Mouse (Mus musculus): ENCODE results near the gene Impdh2. TPM values are rescaled to one million over a fixed set of nuclear protein-coding genes. Genes with fewer than 3 reads are reported as not detected.
A peak's percentile ranks its signal among the peaks of the same experiment; 100 is the strongest.

Impdh2 gene
- polyA plus RNA-seq, 1 experiment from 2014 or later: 101 TPM

- H3K9me3 ChIP-seq (ENCODE audit: control insufficient read depth, low read length): no peaks in the 10 kb centered on the region
- H3K27me3 ChIP-seq (replicated peaks; ENCODE audit: control insufficient read depth, insufficient read depth, low read length): no peaks in the 10 kb centered on the region
- H3K27ac ChIP-seq (ENCODE audit: low read depth, low read length): no peak overlapping the region
- H3K9ac ChIP-seq (ENCODE audit: low read depth, low read length): no peak overlapping the region
- no peak for ATAC-seq
- H3K4me3 ChIP-seq (ENCODE audit: low read length): no peak overlapping the region
- no peaks in the 10 kb centered on the region for H3K4me1 ChIP-seq (ENCODE audit: control insufficient read depth, insufficient read depth, low read depth, low read length)
- H3K36me3 ChIP-seq (ENCODE audit: control insufficient read depth, insufficient read depth, low read length): peaks cover 39% of the 10 kb centered on the region
- H3K4me2 ChIP-seq (ENCODE audit: low read length): no peak overlapping the region
Observed at GRCm38 (mm10) chr9:108540846-108541245, 19.2 kb upstream of the Impdh2 start.

- no peak overlapping the region for H3K9ac ChIP-seq (ENCODE audit: low read depth, low read length)
- H3K27ac ChIP-seq (ENCODE audit: low read depth, low read length): no peak overlapping the region
- no peaks in the 10 kb centered on the region for H3K27me3 ChIP-seq (replicated peaks; ENCODE audit: control insufficient read depth, insufficient read depth, low read length)
- no peaks in the 10 kb centered on the region for H3K4me1 ChIP-seq (ENCODE audit: control insufficient read depth, insufficient read depth, low read depth, low read length)
- H3K36me3 ChIP-seq (ENCODE audit: control insufficient read depth, insufficient read depth, low read length): peaks cover 43% of the 10 kb centered on the region
- no peaks in the 10 kb centered on the region for H3K9me3 ChIP-seq (ENCODE audit: control insufficient read depth, low read length)
- no peak overlapping the region for H3K4me3 ChIP-seq (ENCODE audit: low read length)
- WGBS: 94% methylated on average over 3 of the region's 3 CpGs
- no peak overlapping the region for H3K4me2 ChIP-seq (ENCODE audit: low read length)
- no peak for ATAC-seq
Observed at GRCm38 (mm10) chr9:108545986-108546385, 14.1 kb upstream of the Impdh2 start.

DNA sequence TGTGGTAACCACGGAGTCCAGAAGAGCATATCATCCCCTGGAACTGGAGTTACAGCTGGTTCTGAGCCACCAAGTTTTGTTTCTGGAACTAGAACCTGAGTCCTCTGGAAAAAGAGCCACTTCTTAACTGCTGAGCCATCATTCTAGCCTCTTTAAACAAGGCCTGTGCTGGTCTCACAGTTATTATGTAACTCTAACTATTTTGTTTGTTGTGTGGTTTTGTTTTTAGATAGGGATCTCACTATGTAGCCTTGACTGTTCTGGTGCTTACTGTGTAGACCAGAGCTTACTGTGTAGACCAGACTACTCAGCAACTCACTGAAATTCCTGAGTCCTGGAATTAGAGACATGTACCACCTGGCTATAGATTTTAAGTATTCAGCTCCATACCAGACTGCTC is 13.2 kb upstream of the Impdh2 start:
- H3K4me3 ChIP-seq (ENCODE audit: low read length): no peak overlapping the region
- 94% methylated on average over 1 of the region's 1 CpGs for WGBS
- no peaks in the 10 kb centered on the region for H3K4me1 ChIP-seq (ENCODE audit: control insufficient read depth, insufficient read depth, low read depth, low read length)
- no peak overlapping the region for H3K9ac ChIP-seq (ENCODE audit: low read depth, low read length)
- peaks cover 39% of the 10 kb centered on the region for H3K36me3 ChIP-seq (ENCODE audit: control insufficient read depth, insufficient read depth, low read length)
- no peak for ATAC-seq
- no peaks in the 10 kb centered on the region for H3K27me3 ChIP-seq (replicated peaks; ENCODE audit: control insufficient read depth, insufficient read depth, low read length)
- H3K4me2 ChIP-seq (ENCODE audit: low read length): no peak overlapping the region
- H3K9me3 ChIP-seq (ENCODE audit: control insufficient read depth, low read length): no peaks in the 10 kb centered on the region
- no peak overlapping the region for H3K27ac ChIP-seq (ENCODE audit: low read depth, low read length)

- no peak for ATAC-seq
- Histone ChIP-seq H3K27ac (ENCODE audit: low read depth, low read length) (no peak overlapping the region), H3K4me1 (ENCODE audit: control insufficient read depth, insufficient read depth, low read depth, low read length) (peaks cover 13% of the 10 kb centered on the region), H3K4me3 (ENCODE audit: low read length) (no peak overlapping the region), H3K4me2 (ENCODE audit: low read length) (no peak overlapping the region), H3K9ac (ENCODE audit: low read depth, low read length) (no peak overlapping the region), H3K27me3 (replicated peaks; ENCODE audit: control insufficient read depth, insufficient read depth, low read length) (no peaks in the 10 kb centered on the region), H3K36me3 (ENCODE audit: control insufficient read depth, insufficient read depth, low read length) (peaks cover 41% of the 10 kb centered on the region), H3K9me3 (ENCODE audit: control insufficient read depth, low read length) (no peaks in the 10 kb centered on the region)
- WGBS: 92% methylated on average over 4 of the region's 4 CpGs
Observed at GRCm38 (mm10) chr9:108559169-108559568, 917 bp upstream of the Impdh2 start.

DNA sequence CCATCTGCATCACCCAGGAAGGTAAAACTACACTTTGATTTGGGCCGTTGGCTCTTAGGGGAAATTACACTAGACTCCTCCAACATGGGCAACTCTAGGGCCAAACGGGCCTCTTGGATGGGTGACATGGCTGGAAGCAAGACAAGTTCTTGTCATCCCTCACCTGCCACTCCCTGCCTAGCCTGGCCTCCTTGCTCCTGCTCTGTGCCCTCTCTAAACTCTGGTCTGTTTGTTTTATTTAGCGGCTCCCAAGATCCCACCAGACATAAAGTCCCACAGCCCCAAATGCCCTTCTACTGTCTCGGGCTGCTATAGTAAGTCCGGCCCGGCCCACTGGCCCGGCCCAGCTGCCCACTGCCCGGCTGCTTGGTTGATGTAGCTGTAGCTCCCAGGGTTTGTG is 3.6 kb downstream of the Impdh2 start:
- Histone ChIP-seq H3K27ac (ENCODE audit: low read depth, low read length) (no peak overlapping the region), H3K4me2 (ENCODE audit: low read length) (no peak overlapping the region), H3K9me3 (ENCODE audit: control insufficient read depth, low read length) (no peaks in the 10 kb centered on the region), H3K4me3 (ENCODE audit: low read length) (no peak overlapping the region), H3K36me3 (ENCODE audit: control insufficient read depth, insufficient read depth, low read length) (peaks cover 28% of the 10 kb centered on the region), H3K27me3 (replicated peaks; ENCODE audit: control insufficient read depth, insufficient read depth, low read length) (no peaks in the 10 kb centered on the region), H3K4me1 (ENCODE audit: control insufficient read depth, insufficient read depth, low read depth, low read length) (peaks cover 29% of the 10 kb centered on the region), H3K9ac (ENCODE audit: low read depth, low read length) (no peak overlapping the region)
- 93% methylated on average over 8 of the region's 8 CpGs for WGBS
- no peak for ATAC-seq

DNA sequence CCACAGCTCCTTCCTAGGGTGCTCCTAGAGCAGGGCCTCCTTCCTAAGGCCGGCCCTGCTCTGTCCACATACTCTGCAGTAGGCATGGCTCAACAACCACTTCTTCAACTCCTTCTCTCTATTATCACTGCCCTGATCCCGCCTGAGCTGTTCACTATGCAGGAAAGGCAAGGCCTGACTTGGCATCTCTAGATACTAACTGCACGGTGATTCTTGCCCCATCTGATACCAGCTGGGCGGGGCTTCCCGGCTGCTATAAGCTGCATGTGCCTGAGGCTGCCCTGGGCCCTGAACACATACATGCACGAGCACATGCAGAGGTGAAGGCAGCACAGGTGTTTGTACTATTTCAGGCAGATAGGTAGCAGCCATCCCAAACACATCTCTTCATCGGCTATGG is 4.0 kb downstream of the Impdh2 start:
- Histone ChIP-seq H3K27me3 (replicated peaks; ENCODE audit: control insufficient read depth, insufficient read depth, low read length) (no peaks in the 10 kb centered on the region), H3K4me2 (ENCODE audit: low read length) (no peak overlapping the region), H3K27ac (ENCODE audit: low read depth, low read length) (no peak overlapping the region), H3K9ac (ENCODE audit: low read depth, low read length) (no peak overlapping the region), H3K36me3 (ENCODE audit: control insufficient read depth, insufficient read depth, low read length) (peaks cover 23% of the 10 kb centered on the region), H3K4me3 (ENCODE audit: low read length) (no peak overlapping the region), H3K9me3 (ENCODE audit: control insufficient read depth, low read length) (no peaks in the 10 kb centered on the region), H3K4me1 (ENCODE audit: control insufficient read depth, insufficient read depth, low read depth, low read length) (peaks cover 29% of the 10 kb centered on the region)
- no peak for ATAC-seq
- WGBS: 88% methylated on average over 7 of the region's 7 CpGs

GRCm38 (mm10) chr9:108565881-108566814 is 6.1 kb downstream of the Impdh2 start:
- H3K36me3 ChIP-seq (ENCODE audit: control insufficient read depth, insufficient read depth, low read length): peaks cover 23% of the 10 kb centered on the region
- no peak for ATAC-seq
- 11% methylated on average over 35 of the region's 35 CpGs for WGBS
- no peaks in the 10 kb centered on the region for H3K27me3 ChIP-seq (replicated peaks; ENCODE audit: control insufficient read depth, insufficient read depth, low read length)
- peaks cover 42% of the 10 kb centered on the region for H3K4me1 ChIP-seq (ENCODE audit: control insufficient read depth, insufficient read depth, low read depth, low read length)
- H3K4me3 ChIP-seq (ENCODE audit: low read length): peak overlapping the region; percentile 86
- H3K27ac ChIP-seq (ENCODE audit: low read depth, low read length): peak overlapping the region; percentile 98
- H3K9me3 ChIP-seq (ENCODE audit: control insufficient read depth, low read length): no peaks in the 10 kb centered on the region
- H3K4me2 ChIP-seq (ENCODE audit: low read length): peak overlapping the region; percentile 99
- H3K9ac ChIP-seq (ENCODE audit: low read depth, low read length): peak overlapping the region; percentile 95

GRCm38 (mm10) chr9:108566815-108567776 is 7.0 kb downstream of the Impdh2 start, which contains the start of gene Ndufaf3:
Gene Ndufaf3, minus strand, starts transcription at chr9:108567434.
- H3K4me1 ChIP-seq (ENCODE audit: control insufficient read depth, insufficient read depth, low read depth, low read length): peaks cover 35% of the 10 kb centered on the region
- WGBS: under 1% methylated on average over 62 of the region's 73 CpGs
- peak; percentile 88 for ATAC-seq

More at GRCm38 (mm10) chr9:108566815-108567776, 7.0 kb downstream of the Impdh2 start, which contains the start of gene Ndufaf3:
- Histone ChIP-seq H3K4me2 (ENCODE audit: low read length) (peak within 1 kb of the TSS; percentile 99), H3K9me3 (ENCODE audit: control insufficient read depth, low read length) (no peaks in the 10 kb centered on the region), H3K36me3 (ENCODE audit: control insufficient read depth, insufficient read depth, low read length) (peaks cover 32% of the 10 kb centered on the region), H3K27me3 (replicated peaks; ENCODE audit: control insufficient read depth, insufficient read depth, low read length) (no peaks in the 10 kb centered on the region), H3K4me3 (ENCODE audit: low read length) (peak within 1 kb of the TSS; percentile 86), H3K27ac (ENCODE audit: low read depth, low read length) (peak within 1 kb of the TSS; percentile 98), H3K9ac (ENCODE audit: low read depth, low read length) (peak within 1 kb of the TSS; percentile 95)
